9 mouse cellular contexts compared by ENCODE assay signal in the genomic region with DNA sequence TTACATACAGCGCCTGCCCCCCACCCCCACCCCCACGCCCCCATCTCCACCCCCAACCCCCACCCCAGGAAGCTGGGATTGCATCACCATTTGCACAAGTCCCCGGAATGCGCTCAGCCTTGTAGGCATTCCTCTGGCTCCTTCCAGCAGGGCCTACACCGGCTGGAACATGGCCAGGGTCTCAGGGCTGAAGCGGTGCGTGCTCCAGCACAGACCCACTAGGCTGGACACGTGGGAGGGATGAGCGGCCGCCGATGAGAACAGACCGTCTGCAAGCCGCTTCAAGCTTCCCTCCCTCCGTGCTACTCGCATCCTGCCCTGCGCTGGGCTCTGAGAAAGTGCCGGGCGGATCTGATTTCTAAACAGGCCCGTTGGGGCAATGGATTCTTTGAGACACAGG. TPM values are rescaled to one million over a fixed set of nuclear protein-coding genes. Genes with fewer than 3 reads are reported as not detected.
DNase-seq lines count a peak whose midpoint lies in the region; ATAC-seq and TF ChIP-seq lines count a peak whose summit lies in the region.
"Had no signal": no experiment of that assay in that cellular context is flagged by ENCODE, and none has a peak within 500 bp of the region (broad histone marks: within the 10 kb centered on the region; RNA-seq: fewer than 3 reads in every experiment).

No protein-coding gene starts in this region.

- H3K4me1 ChIP-seq in hindbrain, embryonic 16.5 days (ENCODE audit: control insufficient read depth, insufficient read depth, low read depth, low read length): peaks cover 3% of the 10 kb centered on the region; the same call in 1 of the 2 replicates
- H3K4me1 ChIP-seq in liver, embryonic 11.5 days (replicated peaks; ENCODE audit: control insufficient read depth, insufficient read depth, low read length): peaks cover 4% of the 10 kb centered on the region; the same call in 1 of the 2 replicates
- H3K4me1 ChIP-seq in midbrain, embryonic 16.5 days (ENCODE audit: control insufficient read depth, insufficient read depth, low read length): peaks cover 4% of the 10 kb centered on the region; the same call in 1 of the 2 replicates

- H3K4me2 ChIP-seq in hindbrain, embryonic 16.5 days (ENCODE audit: low read length): peak overlapping the region; percentile 49
- H3K4me2 ChIP-seq in liver, embryonic 11.5 days: peak overlapping the region; percentile 48
- H3K4me2 ChIP-seq in midbrain, embryonic 16.5 days (ENCODE audit: low read length): peak overlapping the region; percentile 42

- H3K36me3 ChIP-seq in hindbrain, embryonic 16.5 days (ENCODE audit: control insufficient read depth, insufficient read depth, low read length): no peaks in the 10 kb centered on the region
- H3K36me3 ChIP-seq in liver, embryonic 11.5 days (ENCODE audit: control insufficient read depth, insufficient read depth, low read length): no peaks in the 10 kb centered on the region
- no peaks in the 10 kb centered on the region for H3K36me3 ChIP-seq in midbrain, embryonic 16.5 days (ENCODE audit: control insufficient read depth, insufficient read depth, low read length)

- H3K4me3 ChIP-seq in hindbrain, embryonic 16.5 days (ENCODE audit: low read length): peak overlapping the region; percentile 19
- H3K4me3 ChIP-seq in liver, embryonic 11.5 days (ENCODE audit: low read depth, low read length): peak overlapping the region; percentile 21; the same call in 1 of the 2 replicates
- H3K4me3 ChIP-seq in midbrain, embryonic 16.5 days (ENCODE audit: low read depth, low read length): peak overlapping the region; percentile 7; the same call in 1 of the 2 replicates

- peak overlapping the region; percentile 51 for H3K9ac ChIP-seq in hindbrain, embryonic 16.5 days (ENCODE audit: low read depth, low read length)
- peak overlapping the region; percentile 40; the same call in 1 of the 2 replicates for H3K9ac ChIP-seq in liver, embryonic 11.5 days (ENCODE audit: low read depth, low read length)
- H3K9ac ChIP-seq in midbrain, embryonic 16.5 days (ENCODE audit: low read depth, low read length): peak overlapping the region; percentile 36; the same call in 1 of the 2 replicates

- POLR2A ChIA-PET in Patski (lab: Charles Lee): interaction anchor here (0.5 kb wide), 1 partner anchor 166 kb away, joined by 3 read pairs; no protein-coding TSS in a partner anchor

- H3K9me3 ChIP-seq in hindbrain, embryonic 16.5 days (ENCODE audit: control insufficient read depth, low read length): no peaks in the 10 kb centered on the region
- no peaks in the 10 kb centered on the region for H3K9me3 ChIP-seq in liver, embryonic 11.5 days (ENCODE audit: control insufficient read depth, low read length)
- H3K9me3 ChIP-seq in midbrain, embryonic 16.5 days (replicated peaks; ENCODE audit: control insufficient read depth, low read length, poor library complexity, severe bottlenecking): no peaks in the 10 kb centered on the region

- ATAC-seq in Patski: peak; percentile 80
- peak; percentile 89 for ATAC-seq in hindbrain, embryonic 16.5 days
- 0 out of 2 replicates have a peak, but pooled peaks have one; percentile 29 for ATAC-seq in liver, embryonic 11.5 days (replicated peaks; ENCODE audit: low FRiP score)
- no peak for ATAC-seq in midbrain, embryonic 16.5 days

- 5% methylated on average over 19 of the region's 19 CpGs for WGBS in hindbrain, embryonic 16.5 days
- WGBS in liver, embryonic 11.5 days: 4% methylated on average over 19 of the region's 19 CpGs
- WGBS in midbrain, embryonic 16.5 days: 5% methylated on average over 19 of the region's 19 CpGs

- in situ Hi-C loops in Patski (cut with MboI; ENCODE audit: low pct_unique_long_range_greater_than_20kb): no loop called here

- H3K27me3 ChIP-seq in Patski: no peaks in the 10 kb centered on the region
- H3K27me3 ChIP-seq in hindbrain, embryonic 16.5 days (replicated peaks; ENCODE audit: control insufficient read depth, insufficient read depth, low read length): peaks cover 4% of the 10 kb centered on the region; the same call in 1 of the 2 replicates
- peaks cover 14% of the 10 kb centered on the region for H3K27me3 ChIP-seq in liver, embryonic 11.5 days (replicated peaks; ENCODE audit: control insufficient read depth, insufficient read depth, low read length)
- H3K27me3 ChIP-seq in midbrain, embryonic 16.5 days (ENCODE audit: control insufficient read depth, insufficient read depth, low read depth, low read length): peaks cover 7% of the 10 kb centered on the region

- CTCF ChIA-PET in Patski (lab: Charles Lee): interaction anchor here (1.3 to 1.4 kb wide), 2 partner anchors 10 to 14 kb away, joined by 3 to 5 read pairs; no protein-coding TSS in a partner anchor

- peak; percentile 54 for DNase-seq in Patski (ENCODE audit: low read depth, low spot score)
- DNase-seq in cerebellum, adult 9-11 months: peak; percentile 30
- DNase-seq in gastrocnemius, postnatal 10 days: peak; percentile 76
- no peak for DNase-seq in liver, embryonic 11.5 days (ENCODE audit: low spot score)
- no peak for DNase-seq in thymus, postnatal 25 days
- DNase-seq in thymus, adult 18-20 months: no peak

- no peak for TF ChIP-seq CTCF in Patski (IDR thresholded peaks at IDR 0.05)

- no peak overlapping the region for H3K27ac ChIP-seq in hindbrain, embryonic 16.5 days (ENCODE audit: low read depth, low read length)
- no peak overlapping the region for H3K27ac ChIP-seq in liver, embryonic 11.5 days (ENCODE audit: low read depth, low read length)
- no peak overlapping the region for H3K27ac ChIP-seq in midbrain, embryonic 16.5 days (ENCODE audit: low read length)

RNA-seq across cellular contexts. Expression of a gene that starts 18.2 kb away (rescaled TPM):
- 2.8 TPM for polyA plus RNA-seq in Patski (2021)
- 1 to 10 TPM; 3.5 to 4.0 TPM for total RNA-seq in gastrocnemius, postnatal 10 days (2021)
- polyA plus RNA-seq in hindbrain, embryonic 16.5 days (2015; fragmentation: Nextera tagmentation; extraction: Ambion mirVana): 8.8 TPM in 2 replicates
- 14.1 and 14.7 TPM in 2 replicates for polyA plus RNA-seq in liver, embryonic 11.5 days (2014; fragmentation: Nextera tagmentation; extraction: Ambion mirVana)
- polyA plus RNA-seq in midbrain, embryonic 16.5 days (2015; fragmentation: Nextera tagmentation; extraction: Ambion mirVana): 8.6 and 9.0 TPM in 2 replicates

RNA-seq across cellular contexts. Expression of a gene that starts 27.6 kb away (rescaled TPM):
- not detected for polyA plus RNA-seq in Patski (2021)
- total RNA-seq in gastrocnemius, postnatal 10 days (2021): not detected
- not detected in 2 replicates for polyA plus RNA-seq in hindbrain, embryonic 16.5 days (2015; fragmentation: Nextera tagmentation; extraction: Ambion mirVana)
- polyA plus RNA-seq in liver, embryonic 11.5 days (2014; fragmentation: Nextera tagmentation; extraction: Ambion mirVana): not detected in 2 replicates
- polyA plus RNA-seq in midbrain, embryonic 16.5 days (2015; fragmentation: Nextera tagmentation; extraction: Ambion mirVana): not detected in 2 replicates
- polyA plus RNA-seq: cortical plate, adult 2 months had no signal

RNA-seq across cellular contexts. Expression of a gene that starts 42.3 kb away (rescaled TPM):
- not detected for polyA plus RNA-seq in Patski (2021)
- total RNA-seq in gastrocnemius, postnatal 10 days (2021): 1 to 10 TPM in 1 of 2 experiments, not detected in 1; 1.7 TPM
- 0.13 and 0.26 TPM in 2 replicates for polyA plus RNA-seq in hindbrain, embryonic 16.5 days (2015; fragmentation: Nextera tagmentation; extraction: Ambion mirVana)
- polyA plus RNA-seq in liver, embryonic 11.5 days (2014; fragmentation: Nextera tagmentation; extraction: Ambion mirVana): 206 and 233 TPM in 2 replicates
- polyA plus RNA-seq in midbrain, embryonic 16.5 days (2015; fragmentation: Nextera tagmentation; extraction: Ambion mirVana): not detected in 2 replicates
- polyA plus RNA-seq: cortical plate, adult 2 months had no signal

Comparison
In these comparisons a context has a peak if more than half of its experiments do, and no peak if none do; other contexts are left out.
1. DNase-seq: peak in Patski (single experiment), cerebellum, adult 9-11 months (single experiment) and gastrocnemius, postnatal 10 days (single experiment); none in liver, embryonic 11.5 days (single experiment), thymus, postnatal 25 days (single experiment) and thymus, adult 18-20 months (0 of 2).
2. RNA of a gene that starts 42.3 kb away (polyA plus RNA-seq): 206 to 233 TPM in liver, embryonic 11.5 days; 0.13 to 0.26 TPM in hindbrain, embryonic 16.5 days, not detected in midbrain, embryonic 16.5 days and not detected in Patski (single experiment); every median in the first group is over 100 times any median in the second.
3. Peak in every context shown above with its lines, with median percentiles within 50 percentile points of each other: H3K4me2 ChIP-seq, H3K4me3 ChIP-seq and H3K9ac ChIP-seq.